Mouse (Mus musculus): ENCODE measurements around the gene A830018L16Rik. TPM values are rescaled to one million over a fixed set of nuclear protein-coding genes. Genes with fewer than 3 reads are reported as not detected.
"Not testable (repeated sequence)": the region's sequence is repeated elsewhere in the genome, so short reads cannot be mapped to it uniquely, and the experiment has no call there.

A830018L16Rik gene
- polyA plus RNA-seq, 1 experiment from 2014 or later: 0.73 TPM

- Histone ChIP-seq H3K9ac (ENCODE audit: low read length) (no peak overlapping the region), H3K27me3 (ENCODE audit: control insufficient read depth, insufficient read depth, low read depth, low read length) (no peaks in the 10 kb centered on the region), H3K36me3 (ENCODE audit: control insufficient read depth, insufficient read depth, low read length) (no peaks in the 10 kb centered on the region), H3K4me1 (replicated peaks; ENCODE audit: control insufficient read depth, insufficient read depth, low read length) (no peaks in the 10 kb centered on the region), H3K4me3 (ENCODE audit: low read length) (no peak overlapping the region), H3K9me3 (ENCODE audit: control insufficient read depth, low read length) (no peaks in the 10 kb centered on the region), H3K27ac (ENCODE audit: low read length) (no peak overlapping the region), H3K4me2 (ENCODE audit: low read depth, low read length) (no peak overlapping the region)
- ATAC-seq (ENCODE audit: low read depth): peak; percentile 62; the same call in 1 of the 2 replicates
- 52% methylated on average over 1 of the region's 1 CpGs for WGBS
These were observed 44.4 kb downstream of the A830018L16Rik start for GRCm38 (mm10) chr1:11458353-11458752.

DNA sequence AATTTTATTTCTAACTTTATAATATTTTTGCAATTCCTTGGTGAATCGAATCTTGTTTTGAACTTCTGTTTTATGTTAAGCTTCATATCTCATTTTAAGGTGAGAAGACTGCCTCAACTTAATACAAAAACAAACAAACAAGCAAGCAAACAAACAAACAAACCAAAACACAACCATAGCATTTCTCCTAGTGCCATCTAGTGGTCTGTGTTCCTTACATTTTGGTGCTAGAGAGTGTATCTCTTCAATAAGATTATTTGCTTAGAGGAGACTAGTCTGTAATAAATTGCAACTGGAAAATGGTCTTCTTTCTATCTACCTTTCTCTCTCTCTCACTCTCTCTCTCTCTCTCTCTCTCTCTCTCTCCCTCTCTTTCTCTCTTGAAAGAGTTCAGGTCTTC lies 52.4 kb downstream of the A830018L16Rik start:
- Histone ChIP-seq H3K4me1 (replicated peaks; ENCODE audit: control insufficient read depth, insufficient read depth, low read length) (no peaks in the 10 kb centered on the region), H3K9me3 (ENCODE audit: control insufficient read depth, low read length) (no peaks in the 10 kb centered on the region), H3K36me3 (ENCODE audit: control insufficient read depth, insufficient read depth, low read length) (no peaks in the 10 kb centered on the region), H3K9ac (ENCODE audit: low read length) (no peak overlapping the region), H3K27me3 (ENCODE audit: control insufficient read depth, insufficient read depth, low read depth, low read length) (no peaks in the 10 kb centered on the region), H3K27ac (ENCODE audit: low read length) (no peak overlapping the region), H3K4me3 (ENCODE audit: low read length) (no peak overlapping the region), H3K4me2 (ENCODE audit: low read depth, low read length) (no peak overlapping the region)
- ATAC-seq (ENCODE audit: low read depth): no peak
- 45% methylated on average over 1 of the region's 1 CpGs for WGBS

GRCm38 (mm10) chr1:11467065-11467643 lies 53.2 kb downstream of the A830018L16Rik start:
- H3K9ac ChIP-seq (ENCODE audit: low read length): no peak overlapping the region
- no peak overlapping the region for H3K4me3 ChIP-seq (ENCODE audit: low read length)
- WGBS: 51% methylated on average over 5 of the region's 5 CpGs
- H3K27me3 ChIP-seq (ENCODE audit: control insufficient read depth, insufficient read depth, low read depth, low read length): no peaks in the 10 kb centered on the region
- no peaks in the 10 kb centered on the region for H3K36me3 ChIP-seq (ENCODE audit: control insufficient read depth, insufficient read depth, low read length)
- ATAC-seq (ENCODE audit: low read depth): no peak
- H3K9me3 ChIP-seq (ENCODE audit: control insufficient read depth, low read length): no peaks in the 10 kb centered on the region
- H3K27ac ChIP-seq (ENCODE audit: low read length): no peak overlapping the region
- no peaks in the 10 kb centered on the region for H3K4me1 ChIP-seq (replicated peaks; ENCODE audit: control insufficient read depth, insufficient read depth, low read length)
- H3K4me2 ChIP-seq (ENCODE audit: low read depth, low read length): no peak overlapping the region

DNA sequence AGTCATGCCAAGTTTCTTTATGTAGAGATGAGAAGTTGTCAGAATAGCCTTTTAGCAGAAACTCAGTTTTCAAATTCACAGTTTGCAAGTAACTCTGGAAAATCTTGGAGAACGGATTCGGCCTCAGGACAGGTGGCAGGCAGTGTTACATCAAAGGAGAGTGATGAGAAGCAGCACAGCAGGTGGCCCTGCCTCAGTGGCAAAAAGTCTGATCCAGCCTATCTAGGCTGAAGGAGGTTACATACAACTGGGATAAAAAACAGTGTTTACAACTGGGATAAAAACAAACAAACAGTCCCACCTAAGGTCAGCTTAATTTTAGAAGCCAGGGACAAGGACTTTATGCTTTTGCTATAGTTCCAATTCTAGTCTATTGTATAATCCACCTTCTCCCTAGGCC lies 79.0 kb downstream of the A830018L16Rik start:
- WGBS: 61% methylated on average over 2 of the region's 2 CpGs
- Histone ChIP-seq H3K9me3 (ENCODE audit: control insufficient read depth, low read length) (no peaks in the 10 kb centered on the region), H3K36me3 (ENCODE audit: control insufficient read depth, insufficient read depth, low read length) (no peaks in the 10 kb centered on the region), H3K4me3 (ENCODE audit: low read length) (no peak overlapping the region), H3K9ac (ENCODE audit: low read length) (no peak overlapping the region), H3K27me3 (ENCODE audit: control insufficient read depth, insufficient read depth, low read depth, low read length) (no peaks in the 10 kb centered on the region), H3K4me2 (ENCODE audit: low read depth, low read length) (no peak overlapping the region), H3K27ac (ENCODE audit: low read length) (no peak overlapping the region), H3K4me1 (replicated peaks; ENCODE audit: control insufficient read depth, insufficient read depth, low read length) (no peaks in the 10 kb centered on the region)
- ATAC-seq (ENCODE audit: low read depth): no peak

GRCm38 (mm10) chr1:11501556-11501955 lies 87.7 kb downstream of the A830018L16Rik start:
- H3K4me1 ChIP-seq (replicated peaks; ENCODE audit: control insufficient read depth, insufficient read depth, low read length): no peaks in the 10 kb centered on the region
- H3K4me3 ChIP-seq (ENCODE audit: low read length): no peak overlapping the region
- no peak overlapping the region for H3K4me2 ChIP-seq (ENCODE audit: low read depth, low read length)
- no peaks in the 10 kb centered on the region for H3K27me3 ChIP-seq (ENCODE audit: control insufficient read depth, insufficient read depth, low read depth, low read length)
- no peaks in the 10 kb centered on the region for H3K9me3 ChIP-seq (ENCODE audit: control insufficient read depth, low read length)
- no peak overlapping the region for H3K9ac ChIP-seq (ENCODE audit: low read length)
- no peak for ATAC-seq (ENCODE audit: low read depth)
- no peak overlapping the region for H3K27ac ChIP-seq (ENCODE audit: low read length)
- no peaks in the 10 kb centered on the region for H3K36me3 ChIP-seq (ENCODE audit: control insufficient read depth, insufficient read depth, low read length)

DNA sequence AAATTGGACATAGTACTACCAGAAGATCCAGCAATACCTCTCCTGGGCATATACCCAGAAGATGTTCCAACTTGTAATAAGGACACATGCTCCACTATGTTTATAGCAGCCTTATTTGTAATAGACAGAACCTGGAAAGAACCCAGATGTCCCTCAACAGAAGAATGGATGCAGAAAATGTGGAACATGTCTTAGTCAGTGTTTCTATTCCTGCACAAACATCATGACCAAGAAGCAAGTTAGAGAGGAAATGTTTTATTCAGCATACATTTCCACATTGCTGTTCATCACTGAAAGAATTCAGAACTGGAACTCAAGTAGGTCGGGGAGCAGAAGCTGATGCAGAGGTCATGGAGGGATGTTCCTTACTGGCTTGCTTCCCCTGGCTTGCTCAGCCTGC lies 135.9 kb downstream of the A830018L16Rik start:
- not testable (repeated sequence) for H3K9me3 ChIP-seq (ENCODE audit: control insufficient read depth, low read length); H3K27me3 ChIP-seq (ENCODE audit: control insufficient read depth, insufficient read depth, low read depth, low read length); H3K4me2 ChIP-seq (ENCODE audit: low read depth, low read length); H3K4me1 ChIP-seq (replicated peaks; ENCODE audit: control insufficient read depth, insufficient read depth, low read length); H3K4me3 ChIP-seq (ENCODE audit: low read length); H3K9ac ChIP-seq (ENCODE audit: low read length); H3K36me3 ChIP-seq (ENCODE audit: control insufficient read depth, insufficient read depth, low read length); H3K27ac ChIP-seq (ENCODE audit: low read length); ATAC-seq (ENCODE audit: low read depth)
- 75% methylated on average over 1 of the region's 1 CpGs for WGBS

- H3K27ac ChIP-seq (ENCODE audit: low read length): no peak overlapping the region
These were observed 151.4 kb downstream of the A830018L16Rik start for GRCm38 (mm10) chr1:11565309-11565708.

GRCm38 (mm10) chr1:11566730-11567129 lies 152.8 kb downstream of the A830018L16Rik start:
- ATAC-seq (ENCODE audit: low read depth): no peak
- Histone ChIP-seq H3K27me3 (ENCODE audit: control insufficient read depth, insufficient read depth, low read depth, low read length) (no peaks in the 10 kb centered on the region), H3K9me3 (ENCODE audit: control insufficient read depth, low read length) (no peaks in the 10 kb centered on the region), H3K36me3 (ENCODE audit: control insufficient read depth, insufficient read depth, low read length) (no peaks in the 10 kb centered on the region), H3K4me1 (replicated peaks; ENCODE audit: control insufficient read depth, insufficient read depth, low read length) (no peaks in the 10 kb centered on the region), H3K4me3 (ENCODE audit: low read length) (no peak overlapping the region), H3K9ac (ENCODE audit: low read length) (no peak overlapping the region), H3K4me2 (ENCODE audit: low read depth, low read length) (no peak overlapping the region), H3K27ac (ENCODE audit: low read length) (no peak overlapping the region)
- 53% methylated on average over 2 of the region's 2 CpGs for WGBS

More at GRCm38 (mm10) chr1:11565309-11565708, 151.4 kb downstream of the A830018L16Rik start:
- Histone ChIP-seq H3K36me3 (ENCODE audit: control insufficient read depth, insufficient read depth, low read length) (no peaks in the 10 kb centered on the region), H3K4me1 (replicated peaks; ENCODE audit: control insufficient read depth, insufficient read depth, low read length) (no peaks in the 10 kb centered on the region), H3K9ac (ENCODE audit: low read length) (no peak overlapping the region), H3K4me2 (ENCODE audit: low read depth, low read length) (no peak overlapping the region), H3K4me3 (ENCODE audit: low read length) (no peak overlapping the region), H3K27me3 (ENCODE audit: control insufficient read depth, insufficient read depth, low read depth, low read length) (no peaks in the 10 kb centered on the region), H3K9me3 (ENCODE audit: control insufficient read depth, low read length) (no peaks in the 10 kb centered on the region)
- ATAC-seq (ENCODE audit: low read depth): no peak
- WGBS: 7% methylated on average over 6 of the region's 6 CpGs

DNA sequence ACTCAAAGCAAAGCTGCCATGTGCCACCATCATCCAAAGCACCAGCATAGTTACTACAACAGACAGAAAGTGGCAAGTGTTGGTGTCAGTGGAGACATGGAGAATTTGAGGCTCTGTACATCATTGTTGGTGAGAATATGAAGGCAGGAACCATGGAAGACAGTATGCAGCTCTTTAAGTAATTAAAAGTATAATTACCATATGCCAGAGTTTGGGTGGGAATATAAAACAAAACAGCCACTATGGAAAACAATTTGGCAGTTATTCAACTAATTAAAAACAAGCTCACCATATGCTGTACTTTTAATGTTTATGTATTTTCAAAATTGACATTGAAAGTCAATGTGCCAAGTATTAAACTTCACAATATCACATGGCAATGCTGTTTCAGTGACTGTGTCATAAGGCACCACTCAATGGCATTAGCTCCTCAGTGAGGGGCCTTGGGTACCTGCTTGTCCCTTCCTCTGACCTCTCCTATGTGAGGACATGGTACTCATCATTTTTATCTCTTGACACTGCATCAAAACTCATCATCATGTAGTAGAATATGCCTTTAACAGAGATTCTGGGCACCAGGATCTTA lies 153.5 kb downstream of the A830018L16Rik start:
- no peak overlapping the region for H3K9ac ChIP-seq (ENCODE audit: low read length)
- H3K4me2 ChIP-seq (ENCODE audit: low read depth, low read length): no peak overlapping the region
- H3K4me3 ChIP-seq (ENCODE audit: low read length): no peak overlapping the region
- H3K27me3 ChIP-seq (ENCODE audit: control insufficient read depth, insufficient read depth, low read depth, low read length): no peaks in the 10 kb centered on the region
- ATAC-seq (ENCODE audit: low read depth): no peak
- H3K4me1 ChIP-seq (replicated peaks; ENCODE audit: control insufficient read depth, insufficient read depth, low read length): no peaks in the 10 kb centered on the region
- no peak overlapping the region for H3K27ac ChIP-seq (ENCODE audit: low read length)
- H3K9me3 ChIP-seq (ENCODE audit: control insufficient read depth, low read length): no peaks in the 10 kb centered on the region
- H3K36me3 ChIP-seq (ENCODE audit: control insufficient read depth, insufficient read depth, low read length): no peaks in the 10 kb centered on the region

GRCm38 (mm10) chr1:11570274-11570673 lies 156.4 kb downstream of the A830018L16Rik start:
- Histone ChIP-seq H3K4me1 (replicated peaks; ENCODE audit: control insufficient read depth, insufficient read depth, low read length) (no peaks in the 10 kb centered on the region), H3K27ac (ENCODE audit: low read length) (no peak overlapping the region), H3K9me3 (ENCODE audit: control insufficient read depth, low read length) (no peaks in the 10 kb centered on the region), H3K4me2 (ENCODE audit: low read depth, low read length) (no peak overlapping the region), H3K9ac (ENCODE audit: low read length) (no peak overlapping the region), H3K36me3 (ENCODE audit: control insufficient read depth, insufficient read depth, low read length) (no peaks in the 10 kb centered on the region), H3K4me3 (ENCODE audit: low read length) (no peak overlapping the region), H3K27me3 (ENCODE audit: control insufficient read depth, insufficient read depth, low read depth, low read length) (no peaks in the 10 kb centered on the region)
- ATAC-seq (ENCODE audit: low read depth): no peak
- 80% methylated on average over 2 of the region's 2 CpGs for WGBS
